Mouse (Mus musculus) CH12.LX (cell line): ENCODE results near the gene 4933424G06Rik. TPM values are rescaled to one million over a fixed set of nuclear protein-coding genes. Genes with fewer than 3 reads are reported as not detected.

Experiments
- DNase-seq: peaks from one replicate; pipeline ENCODE4 v3.0.0-alpha.2; 2013; ENCODE audit errors: extremely low read depth
- H3K27ac ChIP-seq: 2 replicates; pipeline ENCODE4 v1.5.1; 2012; ENCODE audit warnings: low read depth, mild to moderate bottlenecking, control low read depth, moderate library complexity; ENCODE audit not compliant: insufficient read depth
- H3K27me3 ChIP-seq: replicated peaks from 2 replicates; pipeline ENCODE3; 2012; ENCODE audit warnings: inconsistent platforms
- H3K36me3 ChIP-seq, 2 experiments: replicated peaks in 1 of 2; 2 replicates each; pipeline versions ENCODE3 to v1.6.1; 2012; ENCODE audit warnings: inconsistent platforms in 1 of 2, low read length in 1 of 2, mild to moderate bottlenecking in 1 of 2, mixed read lengths in 1 of 2, moderate library complexity in 1 of 2; ENCODE audit not compliant: control insufficient read depth in 1 of 2, insufficient read depth in 1 of 2
- H3K4me1 ChIP-seq, 2 experiments: 2 replicates each; pipeline ENCODE4 v1.6.1; 2012; ENCODE audit warnings: inconsistent platforms in 1 of 2, moderate library complexity in 1 of 2; ENCODE audit not compliant: insufficient read depth in 2 of 2, control insufficient read depth in 1 of 2
- H3K4me2 ChIP-seq: 2 replicates; pipeline ENCODE4 v1.6.1; 2012; ENCODE audit warnings: low read depth, mild to moderate bottlenecking, control low read depth; ENCODE audit not compliant: poor library complexity, insufficient read depth, severe bottlenecking
- H3K4me3 ChIP-seq, 3 experiments: fragments of 150-350 bp in 1 of 3; sonication (generic) in 1 of 3; replicated peaks in 1 of 3; 2 replicates each; pipeline versions ENCODE3 to v1.5.1; 2011 to 2012; ENCODE audit warnings: low read depth in 2 of 3, low read length in 2 of 3, mild to moderate bottlenecking in 2 of 3, moderate library complexity in 2 of 3, control low read depth in 1 of 3, improper control_type of control experiment in 1 of 3, inconsistent platforms in 1 of 3, mixed read lengths in 1 of 3; ENCODE audit not compliant: poor library complexity in 1 of 3
- H3K79me2 ChIP-seq: replicated peaks from 2 replicates; pipeline ENCODE4 v1.6.1; 2012; ENCODE audit warnings: mild to moderate bottlenecking, moderate library complexity; ENCODE audit not compliant: control insufficient read depth, poor library complexity, insufficient read depth, severe bottlenecking; ENCODE audit errors: extremely low read depth
- H3K9ac ChIP-seq: 2 replicates; pipeline ENCODE4 v1.6.1; 2012; ENCODE audit warnings: low read depth, mild to moderate bottlenecking, control low read depth, moderate library complexity; ENCODE audit not compliant: insufficient read depth
- H3K9me3 ChIP-seq: replicated peaks from 2 replicates; pipeline ENCODE3; 2012; ENCODE audit warnings: low read length, inconsistent platforms, mixed read lengths
- BHLHE40 ChIP-seq: IDR thresholded peaks from 2 replicates; pipeline ENCODE4 v1.6.1; 2011; ENCODE audit warnings: mild to moderate bottlenecking, low read depth, low read length, improper control_type of control experiment
- CHD1 ChIP-seq: IDR thresholded peaks from 2 replicates; pipeline ENCODE4 v1.6.1; 2012; ENCODE audit warnings: low read depth, low read length, improper control_type of control experiment, inconsistent platforms
- CHD2 ChIP-seq: IDR thresholded peaks from 2 replicates; pipeline ENCODE4 v1.6.1; 2011; ENCODE audit warnings: low read length, improper control_type of control experiment
- CTCF ChIP-seq, 2 experiments: IDR thresholded peaks in 1 of 2; conservative IDR thresholded peaks in 1 of 2; 2 replicates each; pipeline ENCODE4 v1.5.1; 2011 to 2012; ENCODE audit warnings: low read depth in 2 of 2, low read length in 2 of 2, improper control_type of control experiment in 1 of 2, inconsistent platforms in 1 of 2, mild to moderate bottlenecking in 1 of 2, moderate library complexity in 1 of 2
- E2F4 ChIP-seq: IDR thresholded peaks from 2 replicates; pipeline ENCODE4 v1.6.1; 2011; ENCODE audit warnings: low read depth, low read length, improper control_type of control experiment; ENCODE audit not compliant: insufficient replicate concordance
- ELF1 ChIP-seq: IDR thresholded peaks from 2 replicates; pipeline ENCODE4 v1.6.1; 2014; ENCODE audit warnings: low read depth, mild to moderate bottlenecking, inconsistent platforms, low read length, improper control_type of control experiment
- EP300 ChIP-seq: IDR thresholded peaks from 2 replicates; pipeline ENCODE4 v1.6.1; 2011; ENCODE audit warnings: low read length, improper control_type of control experiment
- ETS1 ChIP-seq: conservative IDR thresholded peaks from 2 replicates; pipeline ENCODE4 v1.6.1; 2012; ENCODE audit warnings: low read depth, mild to moderate bottlenecking, inconsistent platforms, low read length, improper control_type of control experiment, moderate library complexity
- GABPA ChIP-seq: IDR thresholded peaks from 2 replicates; pipeline ENCODE4 v1.6.1; 2012; ENCODE audit warnings: low read depth, low read length, improper control_type of control experiment, inconsistent platforms; ENCODE audit not compliant: insufficient replicate concordance
- HCFC1 ChIP-seq: IDR thresholded peaks from 2 replicates; pipeline ENCODE4 v1.6.1; 2012; ENCODE audit warnings: low read depth, mild to moderate bottlenecking, inconsistent platforms, low read length, improper control_type of control experiment
- IRF4 ChIP-seq: IDR thresholded peaks from 2 replicates; pipeline ENCODE4 v1.6.1; 2014; ENCODE audit warnings: low read depth, mild to moderate bottlenecking, inconsistent platforms, low read length, improper control_type of control experiment
- JUN ChIP-seq: IDR thresholded peaks from 2 replicates; pipeline ENCODE4 v1.6.1; 2011; ENCODE audit warnings: low read depth, mild to moderate bottlenecking, low read length, improper control_type of control experiment, moderate library complexity; ENCODE audit not compliant: insufficient read depth
- JUND ChIP-seq: conservative IDR thresholded peaks from 2 replicates; pipeline ENCODE4 v1.6.1; 2011; ENCODE audit warnings: low read depth, low read length, improper control_type of control experiment
- KAT2A ChIP-seq: IDR thresholded peaks from 2 replicates; pipeline ENCODE4 v1.6.1; 2012; ENCODE audit warnings: low read length, improper control_type of control experiment, inconsistent platforms; ENCODE audit not compliant: insufficient replicate concordance
- MAFK ChIP-seq: IDR thresholded peaks from 2 replicates; pipeline ENCODE4 v1.6.1; 2011; ENCODE audit warnings: low read length, improper control_type of control experiment; ENCODE audit not compliant: insufficient replicate concordance
- MAX ChIP-seq: IDR thresholded peaks from 2 replicates; pipeline ENCODE4 v1.6.1; 2011; ENCODE audit warnings: low read length, improper control_type of control experiment
- MAZ ChIP-seq: IDR thresholded peaks from 2 replicates; pipeline ENCODE4 v1.6.1; 2012; ENCODE audit warnings: low read depth, mild to moderate bottlenecking, inconsistent platforms, low read length, improper control_type of control experiment, moderate library complexity
- MEF2A ChIP-seq: IDR thresholded peaks from 2 replicates; pipeline ENCODE4 v1.6.1; 2014; ENCODE audit warnings: low read depth, mild to moderate bottlenecking, inconsistent platforms, low read length, improper control_type of control experiment, borderline replicate concordance
- MXI1 ChIP-seq: IDR thresholded peaks from 2 replicates; pipeline ENCODE4 v1.6.1; 2011; ENCODE audit warnings: mild to moderate bottlenecking, low read depth, low read length, improper control_type of control experiment
- MYC ChIP-seq: IDR thresholded peaks from 2 replicates; pipeline ENCODE4 v1.6.1; 2011; ENCODE audit warnings: low read depth, mild to moderate bottlenecking, improper control_type of control experiment, low read length
- NELFE ChIP-seq: IDR thresholded peaks from 2 replicates; pipeline ENCODE4 v1.6.1; 2011; ENCODE audit warnings: low read depth, low read length, improper control_type of control experiment
- NRF1 ChIP-seq: IDR thresholded peaks from 2 replicates; pipeline ENCODE4 v1.6.1; 2014; ENCODE audit warnings: low read depth, mild to moderate bottlenecking, inconsistent platforms, low read length, improper control_type of control experiment, moderate library complexity
- PAX5 ChIP-seq: IDR thresholded peaks from 2 replicates; pipeline ENCODE4 v1.6.1; 2012; ENCODE audit warnings: low read length, inconsistent platforms, mixed read lengths
- POLR2A ChIP-seq: IDR thresholded peaks from 2 replicates; pipeline ENCODE4 v1.6.1; 2011; ENCODE audit warnings: low read depth, mild to moderate bottlenecking, improper control_type of control experiment, low read length
- POLR2AphosphoS2 ChIP-seq: IDR thresholded peaks from 2 replicates; pipeline ENCODE4 v1.6.1; 2011; ENCODE audit warnings: low read depth, low read length, improper control_type of control experiment
- RAD21 ChIP-seq: IDR thresholded peaks from 2 replicates; pipeline ENCODE4 v1.6.1; 2011; ENCODE audit warnings: low read depth, mild to moderate bottlenecking, low read length, improper control_type of control experiment, moderate library complexity
- RCOR1 ChIP-seq: conservative IDR thresholded peaks from 2 replicates; pipeline ENCODE4 v1.6.1; 2012; ENCODE audit warnings: low read depth, mild to moderate bottlenecking, inconsistent platforms, low read length, improper control_type of control experiment
- SIN3A ChIP-seq: IDR thresholded peaks from 2 replicates; pipeline ENCODE4 v1.6.1; 2012; ENCODE audit warnings: low read length, improper control_type of control experiment, inconsistent platforms
- SMC3 ChIP-seq: IDR thresholded peaks from 2 replicates; pipeline ENCODE4 v1.6.1; 2011; ENCODE audit warnings: low read depth, low read length, improper control_type of control experiment
- TBP ChIP-seq: conservative IDR thresholded peaks from 2 replicates; pipeline ENCODE4 v1.6.1; 2011; ENCODE audit warnings: low read depth, low read length, improper control_type of control experiment
- TCF12 ChIP-seq: IDR thresholded peaks from 2 replicates; pipeline ENCODE4 v1.6.1; 2014; ENCODE audit warnings: low read depth, mild to moderate bottlenecking, inconsistent platforms, low read length, improper control_type of control experiment
- UBTF ChIP-seq: IDR thresholded peaks from 2 replicates; pipeline ENCODE4 v1.6.1; 2012; ENCODE audit warnings: low read depth, mild to moderate bottlenecking, inconsistent platforms, low read length, improper control_type of control experiment, moderate library complexity
- USF1 ChIP-seq: IDR thresholded peaks from 2 replicates; pipeline ENCODE4 v1.6.1; 2014; ENCODE audit warnings: low read depth, mild to moderate bottlenecking, inconsistent platforms, low read length, improper control_type of control experiment
- USF2 ChIP-seq: conservative IDR thresholded peaks from 2 replicates; pipeline ENCODE4 v1.6.1; 2011; ENCODE audit warnings: low read depth, low read length, improper control_type of control experiment
- ZC3H11A ChIP-seq: IDR thresholded peaks from 2 replicates; pipeline ENCODE4 v1.6.1; 2012; ENCODE audit warnings: low read depth, mild to moderate bottlenecking, inconsistent platforms, low read length, improper control_type of control experiment
- ZKSCAN1 ChIP-seq: IDR thresholded peaks from 2 replicates; pipeline ENCODE4 v1.6.1; 2012; ENCODE audit warnings: low read depth, inconsistent platforms, low read length, improper control_type of control experiment, borderline replicate concordance
- ZMIZ1 ChIP-seq: IDR thresholded peaks from 2 replicates; pipeline ENCODE4 v1.6.1; 2012; ENCODE audit warnings: low read depth, mild to moderate bottlenecking, inconsistent platforms, low read length, improper control_type of control experiment
- ZNF384 ChIP-seq: IDR thresholded peaks from 2 replicates; pipeline ENCODE4 v1.6.1; 2012; ENCODE audit warnings: low read depth, low read length, improper control_type of control experiment, inconsistent platforms
- dilution Hi-C: fragments of 300-500 bp; cut with MboI; formaldehyde crosslinking; loops from 2 replicates; pipeline ENCODE4 v1.14.3; 2020; ENCODE audit warnings: low sequenced_read_pairs; ENCODE audit not compliant: extremely low pct_unique_long_range_greater_than_20kb, extremely low pct_ligation_motif_present
- in situ Hi-C: fragments of 300-500 bp; cut with MboI; formaldehyde crosslinking; loops from 3 replicates; pipeline ENCODE4 v1.14.3; 2019; ENCODE audit warnings: low sequenced_read_pairs, low pct_ligation_motif_present, low pct_unique_long_range_greater_than_20kb, mixed read lengths
- polyA plus RNA-seq: library from polyadenylated mRNA; unstranded; fragments of >175 nt; gene quantifications from 2 replicates; pipeline ENCODE4 v1.2.1, GENCODE M21; 2012; ENCODE audit warnings: low read depth; ENCODE audit not compliant: insufficient read length
- total RNA-seq, 2 experiments: library from RNA; depleted of rRNA; stranded (reverse); fragments of 300-350 nt in 1 of 2; fragments of >200 nt in 1 of 2; gene quantifications; 2 replicates each; pipeline ENCODE4 v1.2.3; 2012 to 2014

4933424G06Rik gene
- total RNA-seq (2012; rRNA removed) (not detected in 2 replicates), total RNA-seq (2014; rRNA removed) (0.49 TPM in 1 of 2 replicates, not detected in the other), polyA plus RNA-seq (not detected in 2 replicates)

DNA sequence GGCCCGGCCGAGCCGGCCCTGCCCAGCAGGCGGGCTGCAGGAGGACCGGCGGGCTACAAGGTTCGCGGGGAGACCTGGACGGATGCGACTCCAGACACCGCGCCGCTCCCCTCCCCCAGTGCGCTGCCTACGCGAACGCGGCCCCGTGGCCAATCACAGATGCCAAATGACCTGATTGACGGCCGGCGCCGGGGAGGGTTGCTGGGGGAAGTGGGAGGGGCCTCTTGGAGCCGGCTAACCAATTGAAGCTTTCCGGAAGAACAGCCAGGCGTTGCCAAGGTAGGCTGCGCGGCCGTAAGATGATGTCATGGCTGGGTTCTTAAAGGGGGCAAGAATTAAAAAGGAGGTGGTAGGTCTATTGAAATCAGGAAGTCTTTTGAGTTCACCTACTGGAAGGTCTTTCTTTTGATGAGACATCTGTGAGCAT lies at the start of gene 4933424G06Rik:
TSS of gene 4933424G06Rik (plus strand) at position 296 of the 427 bp plus-strand sequence.
- H3K4me2 ChIP-seq: peak within 1 kb of the TSS; percentile 75
- peaks cover 10% of the 10 kb centered on the region for H3K9me3 ChIP-seq
- H3K79me2 ChIP-seq: peaks cover 27% of the 10 kb centered on the region
- peaks cover 8 to 33% of the 10 kb centered on the region in 2 experiments; a peak in 3 of 4 replicates for H3K4me1 ChIP-seq
- peaks cover 22 to 35% of the 10 kb centered on the region in 2 experiments for H3K36me3 ChIP-seq
- H3K4me3 ChIP-seq: peak within 1 kb of the TSS; percentile 87 to 97 (median 89)
- in situ Hi-C loops (no loop called here), dilution Hi-C loops (no loop called here)
- TF ChIP-seq USF1: no peak
- TF ChIP-seq POLR2A: peak; percentile 84
- no peak for TF ChIP-seq CHD1
- TF ChIP-seq GABPA: no peak
- TF ChIP-seq ZC3H11A: no peak
- no peak for TF ChIP-seq CTCF (conservative IDR thresholded peaks at IDR 0.05 in 1 of 2, IDR thresholded peaks at IDR 0.05 in 1 of 2; ENCODE audit: low read depth in 2 of 2, low read length in 2 of 2)
- peak; percentile 34; the same call in 1 of the 2 replicates for TF ChIP-seq MAX
- peak; percentile 94 for TF ChIP-seq JUN
- TF ChIP-seq MAFK: no peak
- TF ChIP-seq USF2: no peak
- peak; percentile 78 for TF ChIP-seq HCFC1
- TF ChIP-seq TBP: peak; percentile 65; the same call in 1 of the 2 replicates
- TF ChIP-seq ZNF384: no peak
- peak; percentile 54 for TF ChIP-seq NRF1
- TF ChIP-seq SIN3A: peak; percentile 86
- TF ChIP-seq SMC3: no peak
- TF ChIP-seq MXI1: peak; percentile 88
- no peak for TF ChIP-seq RAD21
- peak; percentile 97 for TF ChIP-seq CHD2
- TF ChIP-seq POLR2AphosphoS2: peak; percentile 68; the same call in 1 of the 2 replicates
- peak; percentile 62; the same call in 1 of the 2 replicates for TF ChIP-seq MEF2A
- no peak for TF ChIP-seq RCOR1
- TF ChIP-seq ZMIZ1: peak; percentile 87
- TF ChIP-seq ETS1: 0 out of 2 replicates have a peak, but pooled peaks have one; percentile 19
- TF ChIP-seq TCF12: peak; percentile 76
- TF ChIP-seq JUND: peak; percentile 92
- TF ChIP-seq MYC: no peak
- peak; percentile 79 for TF ChIP-seq NELFE
- peak; percentile 59 for TF ChIP-seq IRF4
- 0 out of 2 replicates have a peak, but pooled peaks have one; percentile 11 for TF ChIP-seq BHLHE40
- TF ChIP-seq ZKSCAN1: no peak
- 0 out of 2 replicates have a peak, but pooled peaks have one; percentile 32 for TF ChIP-seq KAT2A
- peak; percentile 90 for TF ChIP-seq ELF1
- no peak for TF ChIP-seq UBTF
- no peak for TF ChIP-seq PAX5
- TF ChIP-seq E2F4: 0 out of 2 replicates have a peak, but pooled peaks have one; percentile 12
- TF ChIP-seq MAZ: peak; percentile 94
- TF ChIP-seq EP300: no peak
- H3K9ac ChIP-seq: peak within 1 kb of the TSS; percentile 81
- H3K27ac ChIP-seq: peak within 1 kb of the TSS; percentile 41
- peak; percentile 98 for DNase-seq
- H3K27me3 ChIP-seq: no peaks in the 10 kb centered on the region
